17 mouse cellular contexts compared by ENCODE assay signal in the genomic region with DNA sequence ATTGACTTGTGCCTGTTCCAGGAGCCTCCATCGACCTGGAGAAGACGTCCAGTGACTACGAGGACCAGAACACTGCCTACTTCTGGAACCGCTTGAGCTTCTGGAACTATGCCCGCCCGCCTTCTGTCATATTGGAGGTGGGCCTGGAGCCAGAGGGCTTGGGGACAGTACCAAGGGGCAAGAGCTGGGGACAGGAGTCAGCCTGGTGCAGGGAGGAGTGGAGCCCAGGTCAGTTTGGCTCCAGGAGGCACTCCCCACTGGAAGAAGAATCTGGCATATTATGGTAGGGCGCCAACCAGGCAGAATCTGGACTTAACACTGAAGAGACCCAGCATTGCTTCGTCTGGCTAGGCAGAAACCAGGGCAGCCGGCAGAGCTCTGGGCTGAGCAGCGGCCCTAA. TPM values are rescaled to one million over a fixed set of nuclear protein-coding genes. Genes with fewer than 3 reads are reported as not detected.
A peak's percentile ranks its signal among the peaks of the same experiment; 100 is the strongest.
DNase-seq lines count a peak whose midpoint lies in the region.
"Had no signal": no experiment of that assay in that cellular context is flagged by ENCODE, and none has a peak within 500 bp of the region (broad histone marks: within the 10 kb centered on the region; RNA-seq: fewer than 3 reads in every experiment).

No protein-coding gene starts in this region.

- peak; percentile 13 to 24 for DNase-seq in kidney, adult 8-10 months
- DNase-seq in kidney, postnatal 14 days, result no peak
- peak; percentile 28 for DNase-seq in right cerebral cortex, postnatal 4 days
- DNase-seq in right cerebral cortex, postnatal 36 days (ENCODE audit: low spot score in 2 of 2), result no peak
- DNase-seq in cerebellum, adult 8-10 months, result peak; percentile 69
- DNase-seq in Muller cell, postnatal 12 days (ENCODE audit: inconsistent ontology term), result no peak
- no peak for DNase-seq in heart, postnatal 25 days (ENCODE audit: low spot score)
- DNase-seq: heart, adult 18-20 months; layer of hippocampus, postnatal 36 days; liver, embryonic 13.5 days; midbrain, embryonic 14.5 days; spleen, adult 18-20 months had no signal

- intact Hi-C loops in heart, postnatal 25 days (cut with DNase I), result no loop called here

RNA-seq across cellular contexts. Expression of gene Spag4, which starts 2.9 kb away (rescaled TPM):
- 1 to 10 TPM in 1 of 2 experiments, under 1 TPM in 1; 0.75 to 1.4 TPM for total RNA-seq in heart, postnatal 25 days (2021)

RNA-seq across cellular contexts. Expression of gene Fer1l4, which starts 15.2 kb away (rescaled TPM):
- total RNA-seq in heart, postnatal 25 days (2021), result not detected
- total RNA-seq: gastrocnemius, adult 18-20 months; heart, adult 18-20 months; layer of hippocampus, adult 18-20 months; layer of hippocampus, postnatal 36 days; left cerebral cortex, postnatal 36 days; megakaryocyte progenitor cell, adult 5-6 weeks; neutrophil, adult 5-6 weeks had no signal

RNA-seq across cellular contexts. Expression of gene Cpne1, which starts 43.8 kb away (rescaled TPM):
- total RNA-seq in heart, postnatal 25 days (2021), result 10 to 100 TPM; 15.6 to 18.4 TPM

RNA-seq across cellular contexts. Expression of gene Rbm12, which starts 43.9 kb away (rescaled TPM):
- total RNA-seq in heart, postnatal 25 days (2021), result 10 to 100 TPM; 13.2 to 14.2 TPM

RNA-seq across cellular contexts. Expression of gene Gm28036, which starts 59.0 kb away (rescaled TPM):
- total RNA-seq in heart, postnatal 25 days (2021), result 10 to 100 TPM; 10.3 to 12.9 TPM

Comparison
In these comparisons a context has a peak if more than half of its experiments do, and no peak if none do; other contexts are left out.
1. DNase-seq: peak in kidney, adult 8-10 months (2 of 2), right cerebral cortex, postnatal 4 days (single experiment) and cerebellum, adult 8-10 months (single experiment); none in kidney, postnatal 14 days (single experiment), right cerebral cortex, postnatal 36 days (0 of 2), Muller cell, postnatal 12 days (single experiment) and heart, postnatal 25 days (single experiment).